Mouse (Mus musculus): ENCODE data around the gene Hist1h4c.

- no peak for TF ChIP-seq CTCF (IDR thresholded peaks at IDR 0.05; ENCODE audit: control insufficient read depth, insufficient read depth, low read length)
- no peak for TF ChIP-seq POLR2A (IDR thresholded peaks at IDR 0.05; ENCODE audit: borderline replicate concordance, control insufficient read depth, low read depth, low read length)
Measured at GRCm38 (mm10) chr13:23685966-23686365, 12.3 kb downstream of the Hist1h4c start.

Measured in bone marrow, adult 2 months (tissue).